Mouse (Mus musculus): Measurements from ENCODE around the gene Dnajb9. TPM values are rescaled to one million over a fixed set of nuclear protein-coding genes. Genes with fewer than 3 reads are reported as not detected.
A peak's percentile ranks its signal among the peaks of the same experiment; 100 is the strongest.
"Not testable (repeated sequence)": the region's sequence is repeated elsewhere in the genome, so short reads cannot be mapped to it uniquely, and the experiment has no call there.

Gene Dnajb9
- polyA plus RNA-seq, 1 experiment from 2014 or later: 85.6 TPM

GRCm38 (mm10) chr12:44223044-44223443 is 12.9 kb upstream of the Dnajb9 start:
- H3K9me3 ChIP-seq (ENCODE audit: control insufficient read depth): no peaks in the 10 kb centered on the region
- no peak for TF ChIP-seq CTCF (IDR thresholded peaks at IDR 0.05; ENCODE audit: low read depth)
- H3K36me3 ChIP-seq (ENCODE audit: control insufficient read depth, insufficient read depth): no peaks in the 10 kb centered on the region
- no peak overlapping the region for H3K9ac ChIP-seq (ENCODE audit: low read depth, low read length)
- H3K4me1 ChIP-seq (replicated peaks; ENCODE audit: control insufficient read depth, insufficient read depth, low read length): no peaks in the 10 kb centered on the region
- 75% methylated on average over 3 of the region's 3 CpGs for WGBS
- H3K4me2 ChIP-seq (replicated peaks; ENCODE audit: low read depth): no peak overlapping the region
- no peaks in the 10 kb centered on the region for H3K27me3 ChIP-seq (replicated peaks; ENCODE audit: control insufficient read depth, insufficient read depth, low read length)
- no peak overlapping the region for H3K4me3 ChIP-seq (ENCODE audit: low read depth, low read length)
- ATAC-seq: no peak
- no peak overlapping the region for H3K27ac ChIP-seq (ENCODE audit: low read depth, low read length)

DNA sequence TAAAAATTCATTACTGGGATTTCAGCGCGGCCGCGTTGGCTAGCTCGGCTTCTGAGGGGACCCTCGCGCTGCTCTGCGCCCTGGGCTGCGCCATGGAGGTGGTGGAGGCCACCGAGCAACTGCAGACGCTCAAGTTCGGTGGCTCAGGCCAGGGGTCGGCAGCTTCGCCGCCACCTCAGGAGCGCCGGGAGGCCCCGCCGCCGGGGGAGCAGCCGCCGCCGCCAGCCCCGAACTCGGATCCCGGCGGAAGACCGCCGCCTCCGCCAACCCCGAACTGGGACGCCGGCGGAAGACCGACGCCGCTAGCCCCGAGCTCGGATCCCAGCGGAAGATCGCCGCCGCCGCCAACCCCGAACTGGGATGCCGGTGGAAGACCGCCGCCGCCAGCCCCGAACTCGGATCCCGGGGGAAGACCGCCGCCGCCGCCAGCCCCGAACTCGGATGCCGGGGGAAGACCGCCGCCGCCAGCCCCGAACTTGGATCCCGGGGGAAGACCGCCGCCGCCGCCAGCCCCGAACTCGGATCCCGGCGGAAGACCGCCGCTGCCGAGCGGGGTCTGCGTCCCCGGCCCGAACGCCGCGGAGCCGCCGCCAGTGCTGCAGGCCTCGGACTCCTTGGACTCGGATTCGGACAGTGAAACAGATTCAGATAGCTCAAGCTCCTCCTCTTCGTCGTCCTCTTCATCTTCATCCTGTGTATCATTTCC is 11.7 kb upstream of the Dnajb9 start:
- H3K4me2 ChIP-seq (replicated peaks; ENCODE audit: low read depth): peak overlapping the region; percentile 91
- H3K4me1 ChIP-seq (replicated peaks; ENCODE audit: control insufficient read depth, insufficient read depth, low read length): no peaks in the 10 kb centered on the region
- H3K4me3 ChIP-seq (ENCODE audit: low read depth, low read length): peak overlapping the region; percentile 62
- H3K36me3 ChIP-seq (ENCODE audit: control insufficient read depth, insufficient read depth): no peaks in the 10 kb centered on the region
- no peaks in the 10 kb centered on the region for H3K9me3 ChIP-seq (ENCODE audit: control insufficient read depth)
- peak overlapping the region; percentile 59 for H3K9ac ChIP-seq (ENCODE audit: low read depth, low read length)
- H3K27ac ChIP-seq (ENCODE audit: low read depth, low read length): no peak overlapping the region
- WGBS: 4% methylated on average over 78 of the region's 89 CpGs
- no peaks in the 10 kb centered on the region for H3K27me3 ChIP-seq (replicated peaks; ENCODE audit: control insufficient read depth, insufficient read depth, low read length)
- TF ChIP-seq CTCF (IDR thresholded peaks at IDR 0.05; ENCODE audit: low read depth): no peak
- no peak for ATAC-seq

DNA sequence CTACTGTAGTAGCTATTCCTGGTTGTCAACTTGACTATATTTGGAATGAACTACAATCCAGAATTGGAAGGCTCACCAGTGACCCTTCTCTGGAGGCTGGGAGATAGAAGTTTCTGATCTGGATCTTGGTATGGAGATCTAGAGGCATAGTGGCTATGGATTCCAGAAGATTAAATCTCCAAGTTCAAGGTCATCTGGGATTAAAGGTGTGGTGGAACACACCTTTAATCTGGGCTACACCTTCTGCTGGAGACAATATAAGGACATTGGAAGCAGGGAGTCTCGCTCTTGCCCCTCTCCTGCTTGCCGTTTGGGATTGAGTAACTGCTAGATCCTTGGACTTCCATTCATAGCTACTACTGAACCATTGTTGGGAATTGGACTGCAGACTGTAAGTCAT is 10.9 kb upstream of the Dnajb9 start, which contains the start of gene Pnpla8:
Gene Pnpla8 (plus strand): TSS at position 301 of the 400 bp plus-strand sequence.
- Histone ChIP-seq H3K4me3 (ENCODE audit: low read depth, low read length) (peak within 1 kb of the TSS; percentile 62), H3K4me2 (replicated peaks; ENCODE audit: low read depth) (peak within 1 kb of the TSS; percentile 91), H3K9ac (ENCODE audit: low read depth, low read length) (peak within 1 kb of the TSS; percentile 59)
- WGBS: 93% methylated on average over 2 of the region's 2 CpGs
- not testable (repeated sequence) for H3K4me1 ChIP-seq (replicated peaks; ENCODE audit: control insufficient read depth, insufficient read depth, low read length); H3K9me3 ChIP-seq (ENCODE audit: control insufficient read depth); H3K27me3 ChIP-seq (replicated peaks; ENCODE audit: control insufficient read depth, insufficient read depth, low read length); H3K27ac ChIP-seq (ENCODE audit: low read depth, low read length); ATAC-seq; H3K36me3 ChIP-seq (ENCODE audit: control insufficient read depth, insufficient read depth)

- no peaks in the 10 kb centered on the region for H3K27me3 ChIP-seq (replicated peaks; ENCODE audit: control insufficient read depth, insufficient read depth, low read length)
- H3K27ac ChIP-seq (ENCODE audit: low read depth, low read length): no peak overlapping the region
- H3K9ac ChIP-seq (ENCODE audit: low read depth, low read length): no peak overlapping the region
- 89% methylated on average over 3 of the region's 3 CpGs for WGBS
- H3K36me3 ChIP-seq (ENCODE audit: control insufficient read depth, insufficient read depth): no peaks in the 10 kb centered on the region
- H3K4me1 ChIP-seq (replicated peaks; ENCODE audit: control insufficient read depth, insufficient read depth, low read length): no peaks in the 10 kb centered on the region
- H3K4me3 ChIP-seq (ENCODE audit: low read depth, low read length): no peak overlapping the region
- TF ChIP-seq CTCF (IDR thresholded peaks at IDR 0.05; ENCODE audit: low read depth): no peak
- no peak for ATAC-seq
- H3K4me2 ChIP-seq (replicated peaks; ENCODE audit: low read depth): no peak overlapping the region
- no peaks in the 10 kb centered on the region for H3K9me3 ChIP-seq (ENCODE audit: control insufficient read depth)
Observed at GRCm38 (mm10) chr12:44211555-44211954, 1.4 kb upstream of the Dnajb9 start.

GRCm38 (mm10) chr12:44209141-44209823 is 844 bp downstream of the Dnajb9 start:
- peak overlapping the region; percentile 96 for H3K9ac ChIP-seq (ENCODE audit: low read depth, low read length)
- WGBS: 0% methylated on average over 37 of the region's 37 CpGs
- peak overlapping the region; percentile 99 for H3K4me3 ChIP-seq (ENCODE audit: low read depth, low read length)
- peak; percentile 28; the same call in 1 of the 2 replicates for TF ChIP-seq CTCF (IDR thresholded peaks at IDR 0.05; ENCODE audit: low read depth)
- peak overlapping the region; percentile 96 for H3K27ac ChIP-seq (ENCODE audit: low read depth, low read length)
- H3K9me3 ChIP-seq (ENCODE audit: control insufficient read depth): no peaks in the 10 kb centered on the region
- H3K4me1 ChIP-seq (replicated peaks; ENCODE audit: control insufficient read depth, insufficient read depth, low read length): no peaks in the 10 kb centered on the region
- H3K36me3 ChIP-seq (ENCODE audit: control insufficient read depth, insufficient read depth): peaks cover 10% of the 10 kb centered on the region; the same call in 1 of the 2 replicates
- H3K4me2 ChIP-seq (replicated peaks; ENCODE audit: low read depth): peak overlapping the region; percentile 83
- ATAC-seq: peak; percentile 29
- no peaks in the 10 kb centered on the region for H3K27me3 ChIP-seq (replicated peaks; ENCODE audit: control insufficient read depth, insufficient read depth, low read length)

DNA sequence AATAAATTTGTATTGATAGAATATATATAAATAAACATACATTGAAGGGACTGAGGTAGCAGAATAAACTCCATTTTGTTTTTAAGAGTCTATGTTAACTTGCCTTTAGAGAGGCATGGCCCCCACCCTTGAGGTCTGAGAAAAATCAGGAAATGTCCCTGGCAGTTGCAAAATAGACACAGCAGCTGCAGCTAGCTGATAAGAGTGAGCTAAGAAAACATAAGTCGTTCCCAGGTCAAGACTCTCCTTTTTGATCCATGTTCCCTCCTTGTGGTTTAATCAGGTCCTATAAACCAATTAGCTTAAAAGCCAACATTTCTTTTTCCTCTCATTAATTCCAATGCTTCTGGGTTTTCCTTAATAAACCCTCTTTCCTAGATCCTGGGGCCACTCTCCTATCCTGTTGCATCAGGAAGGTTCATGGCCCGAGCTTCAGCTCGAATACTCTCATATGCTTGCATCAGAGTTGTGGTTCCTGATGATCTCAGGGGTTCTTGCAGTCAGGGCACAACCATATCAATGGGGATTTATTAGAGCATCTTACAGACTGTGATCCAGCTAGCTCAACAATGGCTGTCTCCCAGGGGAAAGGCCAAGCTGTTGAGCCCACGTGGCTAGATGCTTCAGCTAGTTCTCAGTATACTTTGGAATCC is 12.1 kb downstream of the Dnajb9 start:
- no peaks in the 10 kb centered on the region for H3K27me3 ChIP-seq (replicated peaks; ENCODE audit: control insufficient read depth, insufficient read depth, low read length)
- H3K9me3 ChIP-seq (ENCODE audit: control insufficient read depth): no peaks in the 10 kb centered on the region
- H3K4me2 ChIP-seq (replicated peaks; ENCODE audit: low read depth): no peak overlapping the region
- no peak overlapping the region for H3K4me3 ChIP-seq (ENCODE audit: low read depth, low read length)
- no peak for TF ChIP-seq CTCF (IDR thresholded peaks at IDR 0.05; ENCODE audit: low read depth)
- H3K9ac ChIP-seq (ENCODE audit: low read depth, low read length): no peak overlapping the region
- no peak overlapping the region for H3K27ac ChIP-seq (ENCODE audit: low read depth, low read length)
- H3K4me1 ChIP-seq (replicated peaks; ENCODE audit: control insufficient read depth, insufficient read depth, low read length): no peaks in the 10 kb centered on the region
- H3K36me3 ChIP-seq (ENCODE audit: control insufficient read depth, insufficient read depth): no peaks in the 10 kb centered on the region
- ATAC-seq: peak; percentile 41; the same call in 1 of the 2 replicates
- WGBS: 37% methylated on average over 4 of the region's 4 CpGs

Measured in intestine, postnatal 0 days (tissue).